ENCODE assay signal across 31 mouse cellular contexts in genomic region chr6:12416976-12417375, GRCm38 (mm10).
"Had no signal": no experiment of that assay in that cellular context is flagged by ENCODE, and none has a peak within 500 bp of the region (broad histone marks: within the 10 kb centered on the region; RNA-seq: fewer than 3 reads in every experiment).

No protein-coding gene starts in this region.

- H3K9ac ChIP-seq: limb, embryonic 12.5 days; limb, embryonic 13.5 days; limb, embryonic 15.5 days; liver, embryonic 12.5 days; liver, embryonic 13.5 days; liver, embryonic 14.5 days; liver, embryonic 15.5 days; liver, postnatal 0 days; lung, embryonic 14.5 days; lung, embryonic 15.5 days; midbrain, embryonic 12.5 days; midbrain, embryonic 13.5 days; midbrain, embryonic 15.5 days; neural tube, embryonic 12.5 days; neural tube, embryonic 13.5 days had no signal

- DNase-seq: left cerebral cortex, postnatal 4 days; liver; liver, embryonic 13.5 days; liver, postnatal 0 days; lung, adult 18-20 months; lung, adult 2 months; lung, embryonic 14.5 days; lung, postnatal 10 days; lung, postnatal 14 days; lung, postnatal 36 days; lung, postnatal 4 days; midbrain, embryonic 14.5 days had no signal

- H3K27ac ChIP-seq: limb, embryonic 10.5 days; limb, embryonic 12.5 days; limb, embryonic 13.5 days; limb, embryonic 15.5 days; liver, embryonic 12.5 days; liver, embryonic 13.5 days; liver, embryonic 14.5 days; liver, embryonic 15.5 days; lung, embryonic 15.5 days; macrophage; midbrain, embryonic 10.5 days; midbrain, embryonic 12.5 days; midbrain, embryonic 13.5 days; midbrain, embryonic 15.5 days; neural tube, embryonic 12.5 days; neural tube, embryonic 13.5 days had no signal

- ATAC-seq: liver, embryonic 12.5 days; liver, postnatal 0 days; lung, postnatal 0 days; midbrain, embryonic 13.5 days; midbrain, embryonic 15.5 days; midbrain, embryonic 16.5 days had no signal

- H3K36me3 ChIP-seq: limb, embryonic 10.5 days; limb, embryonic 12.5 days; limb, embryonic 13.5 days; limb, embryonic 15.5 days; liver, embryonic 12.5 days; liver, embryonic 13.5 days; liver, embryonic 15.5 days; lung, embryonic 15.5 days; midbrain, embryonic 10.5 days; midbrain, embryonic 12.5 days; midbrain, embryonic 15.5 days; neural tube, embryonic 12.5 days had no signal

- H3K4me1 ChIP-seq: limb, embryonic 10.5 days; limb, embryonic 12.5 days; limb, embryonic 13.5 days; limb, embryonic 15.5 days; liver, embryonic 12.5 days; liver, embryonic 13.5 days; liver, embryonic 15.5 days; lung, embryonic 15.5 days; megakaryocyte, embryonic 14.5 days; midbrain, embryonic 10.5 days; midbrain, embryonic 12.5 days; midbrain, embryonic 13.5 days; midbrain, embryonic 15.5 days; neural tube, embryonic 12.5 days; neural tube, embryonic 13.5 days had no signal

- H3K4me3 ChIP-seq: limb, embryonic 10.5 days; limb, embryonic 12.5 days; limb, embryonic 13.5 days; limb, embryonic 15.5 days; liver, embryonic 12.5 days; liver, embryonic 13.5 days; liver, embryonic 15.5 days; lung, embryonic 15.5 days; megakaryocyte, embryonic 14.5 days; midbrain, embryonic 10.5 days; midbrain, embryonic 12.5 days; midbrain, embryonic 13.5 days; midbrain, embryonic 15.5 days; myocyte; neural tube, embryonic 12.5 days; neural tube, embryonic 13.5 days had no signal

- H3K9me3 ChIP-seq: limb, embryonic 10.5 days; limb, embryonic 12.5 days; limb, embryonic 15.5 days; liver, embryonic 15.5 days; lung, embryonic 15.5 days; midbrain, embryonic 10.5 days; midbrain, embryonic 12.5 days; midbrain, embryonic 13.5 days; midbrain, embryonic 15.5 days; neural tube, embryonic 12.5 days; neural tube, embryonic 13.5 days had no signal
